Mouse (Mus musculus): Measurements from ENCODE around the gene Ptges3. TPM values are rescaled to one million over a fixed set of nuclear protein-coding genes. Genes with fewer than 3 reads are reported as not detected.

Ptges3 gene
- total RNA-seq, 2 experiments from 2014 or later = 80.7 to 90.5 TPM

Small RNAs within 50 kb of the gene (microRNA-seq; reads per million reads assigned to microRNA genes)
- gene Mir677 (ENCODE audit: borderline number of aligned reads in 2 of 2) = 34.3 to 44.1 reads per million in 2 experiments

Other genes with a start within 250 kb of the Ptges3 start
- not detected for gene Rdh19, start 209.0 kb upstream of the Ptges3 start, total RNA-seq (2021)
- gene Rdh16f2, start 192.5 kb upstream of the Ptges3 start, total RNA-seq (2021) = not detected
- not detected for gene Rdh7, start 170.1 kb upstream of the Ptges3 start, total RNA-seq (2021)
- not detected for gene Sdr9c7, start 160.4 kb upstream of the Ptges3 start, total RNA-seq (2021)
- gene Hsd17b6, start 51.3 kb upstream of the Ptges3 start, total RNA-seq (2021) = not detected
- gene Prim1, start 43.8 kb upstream of the Ptges3 start, total RNA-seq (2021) = 1 to 10 TPM; 1.6 to 2.7 TPM
- 100 to 1,000 TPM; 542 to 584 TPM for gene Naca, start 23.4 kb upstream of the Ptges3 start, total RNA-seq (2021)
- 1,000 to 10,000 TPM; 9,026 to 9,193 TPM for gene Atp5b, start 24.3 kb downstream of the Ptges3 start, total RNA-seq (2021)
- gene Baz2a, start 32.6 kb downstream of the Ptges3 start, total RNA-seq (2021) = 10 to 100 TPM; 23.8 TPM
- 10 to 100 TPM; 89.2 to 95.3 TPM for gene Rbms2, start 121.3 kb downstream of the Ptges3 start, total RNA-seq (2021)
- gene Gls2, start 135.5 kb downstream of the Ptges3 start, total RNA-seq (2021) = under 1 TPM; 0.58 to 0.92 TPM
- 10 to 100 TPM; 35.7 to 41.4 TPM for gene Spryd4, start 152.9 kb downstream of the Ptges3 start, total RNA-seq (2021)
- gene Mip, start 166.9 kb downstream of the Ptges3 start, total RNA-seq (2021) = not detected
- 10 to 100 TPM in 1 of 2 experiments, 1 to 10 TPM in 1; 8.9 to 12.2 TPM for gene Timeless, start 173.1 kb downstream of the Ptges3 start, total RNA-seq (2021)
- under 1 TPM in 1 of 2 experiments, not detected in 1; 0.19 TPM for gene Apon, start 195.1 kb downstream of the Ptges3 start, total RNA-seq (2021)
- gene Apof, start 209.7 kb downstream of the Ptges3 start, total RNA-seq (2021) = not detected
- gene Stat2, start 211.6 kb downstream of the Ptges3 start, total RNA-seq (2021) = 10 to 100 TPM in 1 of 2 experiments, 1 to 10 TPM in 1; 8.4 to 15.4 TPM
- not detected for gene Il23a, start 239.8 kb downstream of the Ptges3 start, total RNA-seq (2021)
- 1 to 10 TPM; 7.5 to 7.6 TPM for gene Pan2, start 244.4 kb downstream of the Ptges3 start, total RNA-seq (2021)